In genomic region chr5:117694632-117695031, GRCm38 (mm10) we compare ENCODE assay signal across 25 mouse cellular contexts.
DNase-seq lines count a peak whose midpoint lies in the region; ATAC-seq and TF ChIP-seq lines count a peak whose summit lies in the region.
"Had no signal": no experiment of that assay in that cellular context is flagged by ENCODE, and none has a peak within 500 bp of the region (broad histone marks: within the 10 kb centered on the region; RNA-seq: fewer than 3 reads in every experiment).

No protein-coding gene starts in this region.

- no peak overlapping the region for H3K4me3 ChIP-seq in kidney, postnatal 0 days (replicated peaks; ENCODE audit: low read depth, low read length)
- H3K4me3 ChIP-seq in lung, adult 2 months (replicated peaks; ENCODE audit: extremely low read depth, low read depth, low read length), result no peak overlapping the region
- H3K4me3 ChIP-seq: embryonic facial prominence, embryonic 15.5 days; erythroblast, embryonic 14.5 days; forebrain, embryonic 10.5 days; heart, adult 2 months; heart, embryonic 15.5 days had no signal

- no peak for DNase-seq in frontal cortex, postnatal 14 days (ENCODE audit: low spot score in 2 of 2)
- DNase-seq in kidney, postnatal 0 days (ENCODE audit: low spot score), result peak; percentile 36
- no peak for DNase-seq in kidney, adult 8-10 months
- peak; percentile 10 to 28 for DNase-seq in lung, postnatal 4 days
- DNase-seq in lung, adult 2 months, result no peak
- DNase-seq in brain, adult 2 months (ENCODE audit: low read depth, low spot score), result peak; percentile 79
- DNase-seq: adrenal gland, adult 8-10 months; adrenal gland, postnatal 36 days; B cell, adult 2 months; cerebellum, adult 11 months; cerebellum, adult 8-10 months; cerebellum, postnatal 14 days; embryo, embryonic 11 days; gastrocnemius, postnatal 14 days; heart, adult 2 months; heart, postnatal 14 days had no signal

- WGBS in kidney, postnatal 0 days, result 22% methylated on average over 11 of the region's 11 CpGs
- 22% methylated on average over 11 of the region's 11 CpGs for WGBS in lung, adult 2 months

- H3K9ac ChIP-seq in kidney, postnatal 0 days (ENCODE audit: low read depth, low read length), result no peak overlapping the region
- H3K9ac ChIP-seq: embryonic facial prominence, embryonic 15.5 days; heart, embryonic 15.5 days had no signal

- TF ChIP-seq CTCF in kidney, postnatal 0 days (IDR thresholded peaks at IDR 0.05; ENCODE audit: low read depth), result no peak
- TF ChIP-seq CTCF in lung, adult 2 months (IDR thresholded peaks at IDR 0.05; ENCODE audit: insufficient read depth, low read length), result no peak

- no peaks in the 10 kb centered on the region for H3K4me1 ChIP-seq in kidney, postnatal 0 days (replicated peaks; ENCODE audit: insufficient read depth, low read length)
- no peaks in the 10 kb centered on the region for H3K4me1 ChIP-seq in lung, adult 2 months (ENCODE audit: control insufficient read depth, insufficient read depth, low read length)
- H3K4me1 ChIP-seq: embryonic facial prominence, embryonic 15.5 days; heart, embryonic 15.5 days had no signal

- H3K27ac ChIP-seq in kidney, postnatal 0 days, result no peak overlapping the region
- H3K27ac ChIP-seq: embryonic facial prominence, embryonic 15.5 days; forebrain, embryonic 10.5 days; heart, adult 2 months; heart, embryonic 15.5 days had no signal

- H3K9me3 ChIP-seq in kidney, postnatal 0 days (replicated peaks; ENCODE audit: low read length), result no peaks in the 10 kb centered on the region
- H3K9me3 ChIP-seq: embryonic facial prominence, embryonic 15.5 days; heart, embryonic 15.5 days had no signal

- no peak overlapping the region for H3K4me2 ChIP-seq in kidney, postnatal 0 days (ENCODE audit: low read length)
- H3K4me2 ChIP-seq: embryonic facial prominence, embryonic 15.5 days; heart, embryonic 11.5 days; heart, embryonic 15.5 days had no signal

- ATAC-seq in frontal cortex, adult (ENCODE audit: low TSS enrichment), result 0 out of 2 replicates have a peak, but pooled peaks have one; percentile 18
- ATAC-seq in kidney, postnatal 0 days (replicated peaks; ENCODE audit: low FRiP score, low read depth), result no peak
- ATAC-seq: CD4-positive, CD25-positive, alpha-beta regulatory T cell, adult 4 months; forebrain, embryonic 14.5 days had no signal

- no peak for TF ChIP-seq POLR2A in lung, adult 2 months (IDR thresholded peaks at IDR 0.05; ENCODE audit: borderline replicate concordance, extremely low read depth, low read depth, low read length)

- no peaks in the 10 kb centered on the region for H3K36me3 ChIP-seq in kidney, postnatal 0 days (ENCODE audit: insufficient read depth, low read length)
- H3K36me3 ChIP-seq: embryonic facial prominence, embryonic 15.5 days; forebrain, embryonic 10.5 days; G1E; heart, embryonic 15.5 days had no signal

- H3K27me3 ChIP-seq in kidney, postnatal 0 days (ENCODE audit: insufficient read depth, low read length), result no peaks in the 10 kb centered on the region
- H3K27me3 ChIP-seq: embryonic facial prominence, embryonic 15.5 days; heart, embryonic 15.5 days had no signal

Comparison
In these comparisons a context has a peak if more than half of its experiments do, and no peak if none do; other contexts are left out.
1. DNase-seq: peak in kidney, postnatal 0 days (single experiment), lung, postnatal 4 days (2 of 2) and brain, adult 2 months (single experiment); none in frontal cortex, postnatal 14 days (0 of 2), kidney, adult 8-10 months (0 of 2) and lung, adult 2 months (single experiment).